8 mouse cellular contexts compared by ENCODE assay signal in the genomic region with DNA sequence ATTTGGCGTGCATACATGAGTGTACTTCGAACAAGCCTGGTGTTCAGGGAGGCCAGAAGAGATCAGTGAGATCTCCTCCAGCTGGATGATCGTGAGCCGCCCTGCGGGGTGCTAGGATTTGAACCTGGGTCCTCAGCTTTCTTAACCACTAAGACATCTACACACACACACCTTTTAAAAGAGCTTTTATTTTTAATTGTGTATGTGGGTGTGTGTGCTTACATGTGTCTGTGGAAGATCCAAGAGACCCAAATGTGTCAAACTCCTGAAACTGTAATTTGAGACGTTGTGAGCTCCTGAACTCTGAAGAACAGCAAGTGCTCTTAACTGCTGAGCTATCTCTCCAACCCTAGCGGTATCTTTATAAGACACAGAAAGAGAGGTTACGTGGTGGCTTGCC. TPM values are rescaled to one million over a fixed set of nuclear protein-coding genes. Genes with fewer than 3 reads are reported as not detected.
DNase-seq lines count a peak whose midpoint lies in the region; ATAC-seq and TF ChIP-seq lines count a peak whose summit lies in the region.

No protein-coding gene starts in this region.

- H3K9ac ChIP-seq in kidney, postnatal 0 days (ENCODE audit: low read depth, low read length): peak overlapping the region; percentile 56
- H3K9ac ChIP-seq in intestine, embryonic 16.5 days (ENCODE audit: low read depth, low read length): peak overlapping the region; percentile 79; the same call in 1 of the 2 replicates
- peak overlapping the region; percentile 70 for H3K9ac ChIP-seq in neural tube, embryonic 13.5 days

- no peaks in the 10 kb centered on the region for H3K9me3 ChIP-seq in kidney, postnatal 0 days (replicated peaks; ENCODE audit: low read length)
- no peaks in the 10 kb centered on the region for H3K9me3 ChIP-seq in embryonic facial prominence, embryonic 10.5 days
- no peaks in the 10 kb centered on the region for H3K9me3 ChIP-seq in intestine, embryonic 16.5 days (ENCODE audit: control insufficient read depth, low read length)
- H3K9me3 ChIP-seq in neural tube, embryonic 13.5 days: no peaks in the 10 kb centered on the region

- intact Hi-C loops in left cerebral cortex, postnatal 10 days (cut with DNase I): no loop called here

- no peak for DNase-seq in kidney, postnatal 0 days (ENCODE audit: low spot score)
- DNase-seq in kidney, postnatal 14 days: no peak
- no peak for DNase-seq in embryonic facial prominence, embryonic 10.5 days (ENCODE audit: low spot score)
- no peak for DNase-seq in c-Kit-positive CD71-positive TER-119-positive erythroid progenitor cells, embryonic 14.5 days (ENCODE audit: low spot score)
- no peak for DNase-seq in left cerebral cortex, postnatal 10 days (ENCODE audit: extremely low spot score in 1 of 2, low spot score in 2 of 2)
- DNase-seq in cerebellum, postnatal 4 days (ENCODE audit: low spot score in 2 of 2): no peak

- H3K4me3 ChIP-seq in kidney, postnatal 0 days (replicated peaks; ENCODE audit: low read depth, low read length): peak overlapping the region; percentile 57
- peak overlapping the region; percentile 80 for H3K4me3 ChIP-seq in embryonic facial prominence, embryonic 10.5 days
- H3K4me3 ChIP-seq in intestine, embryonic 16.5 days (ENCODE audit: low read length): peak overlapping the region; percentile 84
- H3K4me3 ChIP-seq in neural tube, embryonic 13.5 days: peak overlapping the region; percentile 52

- no peak for ATAC-seq in kidney, postnatal 0 days (replicated peaks; ENCODE audit: low FRiP score, low read depth)
- no peak for ATAC-seq in intestine, embryonic 16.5 days
- ATAC-seq in neural tube, embryonic 13.5 days (ENCODE audit: low read depth): no peak

- no peaks in the 10 kb centered on the region for H3K27me3 ChIP-seq in kidney, postnatal 0 days (ENCODE audit: insufficient read depth, low read length)
- no peaks in the 10 kb centered on the region for H3K27me3 ChIP-seq in embryonic facial prominence, embryonic 10.5 days (replicated peaks; ENCODE audit: low read depth, poor library complexity, severe bottlenecking)
- no peaks in the 10 kb centered on the region for H3K27me3 ChIP-seq in intestine, embryonic 16.5 days (replicated peaks; ENCODE audit: control insufficient read depth, insufficient read depth, low read length)
- no peaks in the 10 kb centered on the region for H3K27me3 ChIP-seq in neural tube, embryonic 13.5 days

- H3K4me2 ChIP-seq in kidney, postnatal 0 days (ENCODE audit: low read length): peak overlapping the region; percentile 56
- peak overlapping the region; percentile 66 for H3K4me2 ChIP-seq in intestine, embryonic 16.5 days (ENCODE audit: low read depth, low read length)
- peak overlapping the region; percentile 62 for H3K4me2 ChIP-seq in neural tube, embryonic 13.5 days

- H3K27ac ChIP-seq in kidney, postnatal 0 days: no peak overlapping the region
- H3K27ac ChIP-seq in embryonic facial prominence, embryonic 10.5 days (replicated peaks): peak overlapping the region; percentile 88; the same call in 1 of the 2 replicates
- no peak overlapping the region for H3K27ac ChIP-seq in intestine, embryonic 16.5 days (ENCODE audit: low read length)
- H3K27ac ChIP-seq in neural tube, embryonic 13.5 days (replicated peaks): no peak overlapping the region

- no peaks in the 10 kb centered on the region for H3K36me3 ChIP-seq in kidney, postnatal 0 days (ENCODE audit: insufficient read depth, low read length)
- H3K36me3 ChIP-seq in embryonic facial prominence, embryonic 10.5 days (replicated peaks): no peaks in the 10 kb centered on the region
- no peaks in the 10 kb centered on the region for H3K36me3 ChIP-seq in intestine, embryonic 16.5 days (ENCODE audit: control insufficient read depth, insufficient read depth, low read length)
- no peaks in the 10 kb centered on the region for H3K36me3 ChIP-seq in neural tube, embryonic 13.5 days

- H3K4me1 ChIP-seq in kidney, postnatal 0 days (replicated peaks; ENCODE audit: insufficient read depth, low read length): no peaks in the 10 kb centered on the region
- peaks cover 46% of the 10 kb centered on the region for H3K4me1 ChIP-seq in embryonic facial prominence, embryonic 10.5 days
- peaks cover 13% of the 10 kb centered on the region for H3K4me1 ChIP-seq in intestine, embryonic 16.5 days (ENCODE audit: control insufficient read depth, insufficient read depth, low read length)
- H3K4me1 ChIP-seq in neural tube, embryonic 13.5 days (replicated peaks): peaks cover 31% of the 10 kb centered on the region

- TF ChIP-seq CTCF in kidney, postnatal 0 days (IDR thresholded peaks at IDR 0.05; ENCODE audit: low read depth): no peak

- 28% methylated on average over 8 of the region's 8 CpGs for WGBS in kidney, postnatal 0 days
- 50% methylated on average over 8 of the region's 8 CpGs for WGBS in embryonic facial prominence, embryonic 10.5 days
- 38% methylated on average over 8 of the region's 8 CpGs for WGBS in intestine, embryonic 16.5 days
- 54% methylated on average over 8 of the region's 8 CpGs for WGBS in neural tube, embryonic 13.5 days

RNA-seq across cellular contexts. Expression of a gene that starts 0.8 kb away (rescaled TPM):
- 19.8 and 20.6 TPM in 2 replicates for polyA plus RNA-seq in kidney, postnatal 0 days (2015; fragmentation: Nextera tagmentation; extraction: Ambion mirVana)
- 29.5 and 30.1 TPM in 2 replicates for polyA plus RNA-seq in embryonic facial prominence, embryonic 10.5 days (2016; fragmentation: Nextera tagmentation; extraction: Ambion mirVana)
- 24.6 and 29.5 TPM in 2 replicates for polyA plus RNA-seq in intestine, embryonic 16.5 days (2015; fragmentation: Nextera tagmentation; extraction: Ambion mirVana)
- 33.2 and 35.6 TPM in 2 replicates for polyA plus RNA-seq in neural tube, embryonic 13.5 days (2015; fragmentation: Nextera tagmentation; extraction: Ambion mirVana)
- 10 to 100 TPM; 28.7 to 32.3 TPM for total RNA-seq in left cerebral cortex, postnatal 10 days (2021)

RNA-seq across cellular contexts. Expression of a gene that starts 33.6 kb away (rescaled TPM):
- 7.8 and 9.3 TPM in 2 replicates for polyA plus RNA-seq in kidney, postnatal 0 days (2015; fragmentation: Nextera tagmentation; extraction: Ambion mirVana)
- 2.8 and 3.0 TPM in 2 replicates for polyA plus RNA-seq in embryonic facial prominence, embryonic 10.5 days (2016; fragmentation: Nextera tagmentation; extraction: Ambion mirVana)
- 7.4 and 8.0 TPM in 2 replicates for polyA plus RNA-seq in intestine, embryonic 16.5 days (2015; fragmentation: Nextera tagmentation; extraction: Ambion mirVana)
- 20.8 and 21.7 TPM in 2 replicates for polyA plus RNA-seq in neural tube, embryonic 13.5 days (2015; fragmentation: Nextera tagmentation; extraction: Ambion mirVana)
- 1 to 10 TPM; 7.7 to 8.1 TPM for total RNA-seq in left cerebral cortex, postnatal 10 days (2021)
